Mouse (Mus musculus) heart, embryonic 12.5 days (tissue): Measurements from ENCODE around the gene Urah. TPM values are rescaled to one million over a fixed set of nuclear protein-coding genes. Genes with fewer than 3 reads are reported as not detected.
A peak's percentile ranks its signal among the peaks of the same experiment; 100 is the strongest.

Experiments used
- ATAC-seq: fragments of 200-750 bp; cut with Nextera tagmentation; 2 replicates; pipeline ENCODE4 v1.8.0; 2017; ENCODE audit warnings: moderate TSS enrichment, moderate library complexity; ENCODE audit not compliant: insufficient number of reproducible peaks, low FRiP score
- H3K27ac ChIP-seq: fragments of 300-500 bp; sonication (generic); 2 replicates; pipeline ENCODE4 v1.5.1; 2016; ENCODE audit warnings: mild to moderate bottlenecking, moderate library complexity; ENCODE audit not compliant: poor library complexity, severe bottlenecking
- H3K27me3 ChIP-seq: fragments of 300-500 bp; sonication (generic); replicated peaks from 2 replicates; pipeline ENCODE4 v1.6.1; 2016; ENCODE audit warnings: mild to moderate bottlenecking, moderate library complexity
- H3K36me3 ChIP-seq: fragments of 300-500 bp; sonication (generic); 2 replicates; pipeline ENCODE4 v1.6.1; 2016; ENCODE audit warnings: mild to moderate bottlenecking, moderate library complexity
- H3K4me1 ChIP-seq: fragments of 300-500 bp; sonication (generic); replicated peaks from 2 replicates; pipeline ENCODE4 v1.6.1; 2016; ENCODE audit warnings: mild to moderate bottlenecking
- H3K4me2 ChIP-seq: fragments of 300-500 bp; sonication (generic); 2 replicates; pipeline ENCODE4 v1.6.1; 2016; ENCODE audit warnings: mild to moderate bottlenecking, moderate library complexity
- H3K4me3 ChIP-seq: fragments of 300-500 bp; sonication (generic); 2 replicates; pipeline ENCODE4 v1.5.1; 2016; ENCODE audit warnings: mild to moderate bottlenecking
- H3K9ac ChIP-seq: fragments of 300-500 bp; sonication (generic); 2 replicates; pipeline ENCODE4 v1.6.1; 2016; ENCODE audit warnings: mild to moderate bottlenecking, moderate library complexity
- H3K9me3 ChIP-seq: fragments of 300-500 bp; sonication (generic); replicated peaks from 2 replicates; pipeline ENCODE4 v1.6.1; 2016; ENCODE audit warnings: mild to moderate bottlenecking, moderate library complexity
- WGBS: fragments of 180-500 bp; shearing (Covaris S2); methylation state at CpG from one replicate; pipeline ENCODE4 v1.1.7; 2016; 5-methylcytosine and 5-hydroxymethylcytosine counted together
- polyA plus RNA-seq: library from polyadenylated mRNA; unstranded; fragments of >200 nt; fragmentation: Nextera tagmentation; extraction: Ambion mirVana; gene quantifications from 2 replicates; pipeline ENCODE4 v1.2.1, GENCODE M21; 2016

Urah gene
- polyA plus RNA-seq, 1 experiment from 2014 or later, result 0.55 TPM

- WGBS, result 70% methylated on average over 9 of the region's 9 CpGs
- Histone ChIP-seq H3K4me1 (peaks cover 22% of the 10 kb centered on the region), H3K4me3 (peak overlapping the region; percentile 70), H3K9ac (peak overlapping the region; percentile 87), H3K27ac (0 out of 2 replicates have a peak overlapping the region, but pooled peaks have one; percentile 87), H3K27me3 (no peaks in the 10 kb centered on the region), H3K4me2 (peak overlapping the region; percentile 87), H3K36me3 (peaks cover 57% of the 10 kb centered on the region), H3K9me3 (no peaks in the 10 kb centered on the region)
- no peak for ATAC-seq
Measured at GRCm38 (mm10) chr7:140855181-140855580, 20.4 kb downstream of the Urah start.

- H3K4me3 ChIP-seq, result peak within 1 kb of the TSS; percentile 70
- no peaks in the 10 kb centered on the region for H3K27me3 ChIP-seq
- peak within 1 kb of the TSS; percentile 87 for H3K4me2 ChIP-seq
- WGBS, result under 1% methylated on average over 51 of the region's 51 CpGs
- peak within 1 kb of the TSS; percentile 87 for H3K27ac ChIP-seq
- ATAC-seq, result peak; percentile 78
- H3K4me1 ChIP-seq, result peaks cover 22% of the 10 kb centered on the region
- H3K9me3 ChIP-seq, result no peaks in the 10 kb centered on the region
- H3K9ac ChIP-seq, result peak within 1 kb of the TSS; percentile 87
- H3K36me3 ChIP-seq, result peaks cover 66% of the 10 kb centered on the region
Measured at GRCm38 (mm10) chr7:140855860-140856784, 21.3 kb downstream of the Urah start, which contains the start of gene Gm45785. Gm45785 (minus strand) TSS chr7:140856331.

- no peaks in the 10 kb centered on the region for H3K27me3 ChIP-seq
- peak within 1 kb of the TSS; percentile 87 for H3K9ac ChIP-seq
- peak; percentile 88 for ATAC-seq
- WGBS, result under 1% methylated on average over 50 of the region's 50 CpGs
- H3K4me1 ChIP-seq, result peaks cover 22% of the 10 kb centered on the region
- peaks cover 67% of the 10 kb centered on the region for H3K36me3 ChIP-seq
- peak within 1 kb of the TSS; percentile 70 for H3K4me3 ChIP-seq
- H3K27ac ChIP-seq, result peak within 1 kb of the TSS; percentile 87
- H3K4me2 ChIP-seq, result peak within 1 kb of the TSS; percentile 87
- H3K9me3 ChIP-seq, result no peaks in the 10 kb centered on the region
Measured at GRCm38 (mm10) chr7:140856785-140857549, 22.1 kb downstream of the Urah start, which contains the start of gene Ric8a. Ric8a (plus strand) TSS chr7:140856957.

- Histone ChIP-seq H3K27me3 (no peaks in the 10 kb centered on the region), H3K9ac (peak within 1 kb of the TSS; percentile 87), H3K4me3 (peak within 1 kb of the TSS; percentile 70), H3K9me3 (no peaks in the 10 kb centered on the region), H3K36me3 (peaks cover 67% of the 10 kb centered on the region), H3K4me2 (peak within 1 kb of the TSS; percentile 87), H3K4me1 (peaks cover 22% of the 10 kb centered on the region), H3K27ac (peak within 1 kb of the TSS; percentile 87)
- ATAC-seq, result peak; percentile 40; the same call in 1 of the 2 replicates
- WGBS, result 33% methylated on average over 40 of the region's 40 CpGs
Measured at GRCm38 (mm10) chr7:140857550-140858505, 23.0 kb downstream of the Urah start, which contains the start of gene Bet1l. Bet1l (minus strand) TSS chr7:140857577.

GRCm38 (mm10) chr7:140858746-140859145, 23.9 kb downstream of the Urah start:
- no peak overlapping the region for H3K27ac ChIP-seq
- no peaks in the 10 kb centered on the region for H3K9me3 ChIP-seq
- H3K36me3 ChIP-seq, result peaks cover 67% of the 10 kb centered on the region
- peak overlapping the region; percentile 87 for H3K9ac ChIP-seq
- peaks cover 22% of the 10 kb centered on the region for H3K4me1 ChIP-seq
- peak overlapping the region; percentile 70; the same call in 1 of the 2 replicates for H3K4me3 ChIP-seq
- WGBS, result 95% methylated on average over 8 of the region's 8 CpGs
- no peaks in the 10 kb centered on the region for H3K27me3 ChIP-seq
- ATAC-seq, result no peak
- peak overlapping the region; percentile 87 for H3K4me2 ChIP-seq

- peaks cover 19% of the 10 kb centered on the region for H3K4me1 ChIP-seq
- H3K9me3 ChIP-seq, result no peaks in the 10 kb centered on the region
- ATAC-seq, result no peak
- H3K4me2 ChIP-seq, result no peak overlapping the region
- no peak overlapping the region for H3K27ac ChIP-seq
- H3K9ac ChIP-seq, result no peak overlapping the region
- 78% methylated on average over 6 of the region's 6 CpGs for WGBS
- H3K36me3 ChIP-seq, result peaks cover 67% of the 10 kb centered on the region
- no peaks in the 10 kb centered on the region for H3K27me3 ChIP-seq
- H3K4me3 ChIP-seq, result no peak overlapping the region
Measured at GRCm38 (mm10) chr7:140859997-140860396, 25.2 kb downstream of the Urah start.

- Histone ChIP-seq H3K27me3 (no peaks in the 10 kb centered on the region), H3K9ac (no peak overlapping the region), H3K36me3 (peaks cover 71% of the 10 kb centered on the region), H3K27ac (no peak overlapping the region), H3K4me2 (no peak overlapping the region), H3K4me1 (peaks cover 13% of the 10 kb centered on the region), H3K9me3 (no peaks in the 10 kb centered on the region), H3K4me3 (no peak overlapping the region)
- WGBS, result 91% methylated on average over 5 of the region's 5 CpGs
- ATAC-seq, result no peak
Measured at GRCm38 (mm10) chr7:140860728-140861127, 25.9 kb downstream of the Urah start.

GRCm38 (mm10) chr7:140864761-140865160, 29.9 kb downstream of the Urah start:
- Histone ChIP-seq H3K27me3 (no peaks in the 10 kb centered on the region), H3K27ac (no peak overlapping the region), H3K9me3 (no peaks in the 10 kb centered on the region), H3K4me2 (no peak overlapping the region), H3K4me1 (no peaks in the 10 kb centered on the region), H3K9ac (no peak overlapping the region), H3K4me3 (no peak overlapping the region), H3K36me3 (peaks cover 84% of the 10 kb centered on the region)
- no peak for ATAC-seq
- WGBS, result 89% methylated on average over 12 of the region's 12 CpGs

GRCm38 (mm10) chr7:140874224-140874623, 39.4 kb downstream of the Urah start:
- H3K36me3 ChIP-seq, result peaks cover 73% of the 10 kb centered on the region
- no peak for ATAC-seq
- 87% methylated on average over 4 of the region's 4 CpGs for WGBS

GRCm38 (mm10) chr7:140877364-140877763, 42.5 kb downstream of the Urah start:
- Histone ChIP-seq H3K27ac (no peak overlapping the region), H3K27me3 (no peaks in the 10 kb centered on the region), H3K4me2 (no peak overlapping the region), H3K9ac (no peak overlapping the region), H3K9me3 (no peaks in the 10 kb centered on the region), H3K36me3 (peaks cover 53% of the 10 kb centered on the region), H3K4me3 (no peak overlapping the region), H3K4me1 (0 out of 2 replicates have a peak, but pooled peaks cover 11% of the 10 kb centered on the region)
- ATAC-seq, result no peak
- 77% methylated on average over 6 of the region's 6 CpGs for WGBS

More at GRCm38 (mm10) chr7:140874224-140874623, 39.4 kb downstream of the Urah start:
- no peaks in the 10 kb centered on the region for H3K27me3 ChIP-seq
- H3K27ac ChIP-seq, result no peak overlapping the region
- no peak overlapping the region for H3K9ac ChIP-seq
- no peak overlapping the region for H3K4me3 ChIP-seq
- H3K9me3 ChIP-seq, result no peaks in the 10 kb centered on the region
- no peak overlapping the region for H3K4me2 ChIP-seq
- 0 out of 2 replicates have a peak, but pooled peaks cover 4% of the 10 kb centered on the region for H3K4me1 ChIP-seq
